Mouse (Mus musculus) megakaryocyte progenitor cell, adult 5-6 weeks (primary cell): Measurements from ENCODE around the gene Os9. TPM values are rescaled to one million over a fixed set of nuclear protein-coding genes. Genes with fewer than 3 reads are reported as not detected.
A peak's percentile ranks its signal among the peaks of the same experiment; 100 is the strongest.
"Not testable (repeated sequence)": the region's sequence is repeated elsewhere in the genome, so short reads cannot be mapped to it uniquely, and the experiment has no call there.

Experiments used
- ATAC-seq: replicated peaks from 2 replicates; pipeline ENCODE4 v1.8.0; 2016; ENCODE audit warnings: mild to moderate bottlenecking, moderate TSS enrichment, inconsistent platforms; ENCODE audit not compliant: poor library complexity
- total RNA-seq, 2 experiments: library from RNA; stranded (forward) in 1 of 2; stranded (reverse) in 1 of 2; fragments of 157-497, 149-512 nt in 1 of 2; fragments of 200-1000 nt in 1 of 2; gene quantifications; 2 replicates each; pipeline versions ENCODE4 v1.2.3 to v1.2.4; 2015 to 2017

Os9 gene
- total RNA-seq (2015) (40.1 and 43.7 TPM in 2 replicates), total RNA-seq (2017) (192 and 207 TPM in 2 replicates)

- ATAC-seq = peak; percentile 88
These were observed at the start of gene Os9 for GRCm38 (mm10) chr10:127121066-127121477. Gene Os9, minus strand, starts transcription at chr10:127121131.

- no peak for ATAC-seq
These were observed 49.1 kb upstream of the Os9 start for GRCm38 (mm10) chr10:127170002-127170401.

GRCm38 (mm10) chr10:127167614-127168192 is 46.8 kb upstream of the Os9 start:
- no peak for ATAC-seq

GRCm38 (mm10) chr10:127166771-127167613 is 46.1 kb upstream of the Os9 start:
- ATAC-seq = no peak

- no peak for ATAC-seq
These were observed 45.4 kb upstream of the Os9 start for GRCm38 (mm10) chr10:127166404-127166715.

- peak; percentile 40 for ATAC-seq
These were observed 44.9 kb upstream of the Os9 start for GRCm38 (mm10) chr10:127165654-127166403.

GRCm38 (mm10) chr10:127165354-127165653 is 44.4 kb upstream of the Os9 start:
- no peak for ATAC-seq

- ATAC-seq = peak; percentile 63
These were observed 43.9 kb upstream of the Os9 start, which contains the start of gene B4galnt1 for GRCm38 (mm10) chr10:127164631-127165353. Gene B4galnt1, plus strand, starts transcription at chr10:127165225.

GRCm38 (mm10) chr10:127164190-127164589 is 43.3 kb upstream of the Os9 start:
- no peak for ATAC-seq

GRCm38 (mm10) chr10:127162771-127163261 is 41.9 kb upstream of the Os9 start:
- ATAC-seq = peak; percentile 33

- ATAC-seq = no peak
These were observed 39.8 kb upstream of the Os9 start for GRCm38 (mm10) chr10:127160728-127161127.

- no peak for ATAC-seq
These were observed 39.1 kb upstream of the Os9 start for GRCm38 (mm10) chr10:127160081-127160480.

GRCm38 (mm10) chr10:127158471-127158870 is 37.5 kb upstream of the Os9 start:
- ATAC-seq = no peak

GRCm38 (mm10) chr10:127156511-127156910 is 35.6 kb upstream of the Os9 start:
- ATAC-seq = no peak

- no peak for ATAC-seq
These were observed 35.2 kb upstream of the Os9 start for GRCm38 (mm10) chr10:127156089-127156488.

GRCm38 (mm10) chr10:127154652-127155051 is 33.7 kb upstream of the Os9 start:
- ATAC-seq = no peak

GRCm38 (mm10) chr10:127154241-127154640 is 33.3 kb upstream of the Os9 start:
- ATAC-seq = no peak

GRCm38 (mm10) chr10:127153323-127153722 is 32.4 kb upstream of the Os9 start:
- no peak for ATAC-seq

GRCm38 (mm10) chr10:127152556-127152955 is 31.6 kb upstream of the Os9 start:
- not testable (repeated sequence) for ATAC-seq

GRCm38 (mm10) chr10:127151233-127151632 is 30.3 kb upstream of the Os9 start:
- not testable (repeated sequence) for ATAC-seq

GRCm38 (mm10) chr10:127150471-127150872 is 29.5 kb upstream of the Os9 start:
- peak; percentile 37; the same call in 1 of the 2 replicates for ATAC-seq
